Mouse (Mus musculus) brain, embryonic 14.5 days (tissue): ENCODE data around the gene Stag3.

ENCODE experiments used
- CTCF ChIP-seq: fragments of 200-500 bp; IDR thresholded peaks from 2 replicates; pipeline ENCODE4 v1.5.1; 2012; ENCODE audit warnings: inconsistent platforms, mild to moderate bottlenecking, moderate library complexity, borderline replicate concordance; ENCODE audit not compliant: insufficient read depth, insufficient read length; ENCODE audit errors: extremely low read depth
- POLR2A ChIP-seq: fragments of 200-500 bp; IDR thresholded peaks from 2 replicates; pipeline ENCODE4 v1.6.1; 2012; ENCODE audit warnings: mild to moderate bottlenecking, inconsistent platforms, borderline replicate concordance; ENCODE audit not compliant: poor library complexity, insufficient read depth, insufficient read length, severe bottlenecking; ENCODE audit errors: extremely low read depth

DNA sequence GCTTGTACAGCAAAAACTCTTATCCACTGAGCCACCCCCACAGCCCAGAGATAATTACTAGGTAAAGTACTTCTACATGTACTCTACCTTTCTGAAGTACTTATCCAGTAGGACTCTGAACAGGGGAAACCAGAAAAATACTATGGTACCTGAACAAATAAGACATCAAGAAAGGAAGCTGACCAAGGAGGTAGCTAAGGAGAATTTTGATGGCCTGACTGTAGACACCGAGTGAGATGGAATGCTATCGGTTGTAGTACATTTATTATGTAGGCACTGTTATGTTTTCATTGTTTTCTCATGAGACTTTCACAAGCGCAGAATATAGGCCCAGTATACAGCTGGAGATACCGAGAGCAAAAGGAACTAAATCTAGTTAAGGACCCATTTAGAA is 22.5 kb upstream of the Stag3 start:
- no peak for TF ChIP-seq POLR2A
- TF ChIP-seq CTCF = no peak
